Mouse (Mus musculus) E14TG2a.4 (cell line): ENCODE measurements around the gene Apaf1.

ENCODE experiments used
- CTCF ChIP-seq: conservative IDR thresholded peaks from 2 replicates; pipeline ENCODE4 v1.5.1; 2014; ENCODE audit warnings: low read length
- POU5F1 ChIP-seq: IDR thresholded peaks from 2 replicates; pipeline ENCODE4 v1.6.1; 2014; ENCODE audit warnings: low read length, borderline replicate concordance

- TF ChIP-seq CTCF (no peak), POU5F1 (no peak)
Observed at GRCm38 (mm10) chr10:90992237-90992636, 90.3 kb downstream of the Apaf1 start.
